Mouse (Mus musculus): Measurements from ENCODE around the gene Elovl6. TPM values are rescaled to one million over a fixed set of nuclear protein-coding genes. Genes with fewer than 3 reads are reported as not detected.

The Elovl6 gene
- polyA plus RNA-seq, 1 experiment from 2014 or later, result 37.6 TPM

- Histone ChIP-seq H3K9ac (replicated peaks; ENCODE audit: low read depth, low read length) (no peak overlapping the region), H3K27ac (ENCODE audit: low read length) (peak overlapping the region; percentile 90), H3K4me2 (replicated peaks; ENCODE audit: low read depth, low read length) (peak overlapping the region; percentile 77), H3K9me3 (ENCODE audit: control insufficient read depth, low read depth, low read length) (no peaks in the 10 kb centered on the region), H3K27me3 (ENCODE audit: control insufficient read depth, insufficient read depth, low read length) (no peaks in the 10 kb centered on the region), H3K36me3 (ENCODE audit: control insufficient read depth, insufficient read depth, low read length) (no peaks in the 10 kb centered on the region), H3K4me3 (ENCODE audit: low read depth, low read length) (peak overlapping the region; percentile 78), H3K4me1 (ENCODE audit: control insufficient read depth, insufficient read depth, low read length) (peaks cover 18% of the 10 kb centered on the region)
- no peak for ATAC-seq (ENCODE audit: insufficient number of reproducible peaks, insufficient read depth, low FRiP score, low read depth)
- WGBS, result 11% methylated on average over 6 of the region's 6 CpGs
These were observed 3.3 kb downstream of the Elovl6 start for GRCm38 (mm10) chr3:129535444-129535843.

GRCm38 (mm10) chr3:129536109-129536508, 4.0 kb downstream of the Elovl6 start:
- Histone ChIP-seq H3K36me3 (ENCODE audit: control insufficient read depth, insufficient read depth, low read length) (no peaks in the 10 kb centered on the region; the same call in 1 of the 2 replicates), H3K27me3 (ENCODE audit: control insufficient read depth, insufficient read depth, low read length) (no peaks in the 10 kb centered on the region), H3K27ac (ENCODE audit: low read length) (peak overlapping the region; percentile 90), H3K4me2 (replicated peaks; ENCODE audit: low read depth, low read length) (peak overlapping the region; percentile 77), H3K4me1 (ENCODE audit: control insufficient read depth, insufficient read depth, low read length) (peaks cover 18% of the 10 kb centered on the region), H3K9me3 (ENCODE audit: control insufficient read depth, low read depth, low read length) (no peaks in the 10 kb centered on the region), H3K4me3 (ENCODE audit: low read depth, low read length) (peak overlapping the region; percentile 78), H3K9ac (replicated peaks; ENCODE audit: low read depth, low read length) (peak overlapping the region; percentile 4; the same call in 1 of the 2 replicates)
- WGBS, result under 1% methylated on average over 11 of the region's 11 CpGs
- peak; percentile 93 for ATAC-seq (ENCODE audit: insufficient number of reproducible peaks, insufficient read depth, low FRiP score, low read depth)

GRCm38 (mm10) chr3:129537954-129538353, 5.8 kb downstream of the Elovl6 start:
- Histone ChIP-seq H3K9ac (replicated peaks; ENCODE audit: low read depth, low read length) (no peak overlapping the region), H3K4me2 (replicated peaks; ENCODE audit: low read depth, low read length) (no peak overlapping the region), H3K27me3 (ENCODE audit: control insufficient read depth, insufficient read depth, low read length) (no peaks in the 10 kb centered on the region), H3K36me3 (ENCODE audit: control insufficient read depth, insufficient read depth, low read length) (no peaks in the 10 kb centered on the region; the same call in 1 of the 2 replicates), H3K4me1 (ENCODE audit: control insufficient read depth, insufficient read depth, low read length) (peaks cover 18% of the 10 kb centered on the region), H3K4me3 (ENCODE audit: low read depth, low read length) (no peak overlapping the region), H3K27ac (ENCODE audit: low read length) (no peak overlapping the region), H3K9me3 (ENCODE audit: control insufficient read depth, low read depth, low read length) (no peaks in the 10 kb centered on the region)
- 81% methylated on average over 5 of the region's 5 CpGs for WGBS
- ATAC-seq (ENCODE audit: insufficient number of reproducible peaks, insufficient read depth, low FRiP score, low read depth), result no peak

- no peaks in the 10 kb centered on the region for H3K27me3 ChIP-seq (ENCODE audit: control insufficient read depth, insufficient read depth, low read length)
- no peak overlapping the region for H3K4me2 ChIP-seq (replicated peaks; ENCODE audit: low read depth, low read length)
- H3K36me3 ChIP-seq (ENCODE audit: control insufficient read depth, insufficient read depth, low read length), result no peaks in the 10 kb centered on the region; the same call in 1 of the 2 replicates
- 0 out of 2 replicates have a peak, but pooled peaks cover 4% of the 10 kb centered on the region for H3K9me3 ChIP-seq (ENCODE audit: control insufficient read depth, low read depth, low read length)
- ATAC-seq (ENCODE audit: insufficient number of reproducible peaks, insufficient read depth, low FRiP score, low read depth), result no peak
- 90% methylated on average over 2 of the region's 2 CpGs for WGBS
- H3K4me3 ChIP-seq (ENCODE audit: low read depth, low read length), result no peak overlapping the region
- H3K9ac ChIP-seq (replicated peaks; ENCODE audit: low read depth, low read length), result no peak overlapping the region
- no peak overlapping the region for H3K27ac ChIP-seq (ENCODE audit: low read length)
- peaks cover 8% of the 10 kb centered on the region; the same call in 1 of the 2 replicates for H3K4me1 ChIP-seq (ENCODE audit: control insufficient read depth, insufficient read depth, low read length)
These were observed 8.7 kb downstream of the Elovl6 start for GRCm38 (mm10) chr3:129540882-129541281.

GRCm38 (mm10) chr3:129541456-129541855, 9.3 kb downstream of the Elovl6 start:
- H3K4me1 ChIP-seq (ENCODE audit: control insufficient read depth, insufficient read depth, low read length), result peaks cover 7% of the 10 kb centered on the region; the same call in 1 of the 2 replicates
- no peak overlapping the region for H3K4me2 ChIP-seq (replicated peaks; ENCODE audit: low read depth, low read length)
- H3K9ac ChIP-seq (replicated peaks; ENCODE audit: low read depth, low read length), result no peak overlapping the region
- 0 out of 2 replicates have a peak, but pooled peaks cover 4% of the 10 kb centered on the region for H3K9me3 ChIP-seq (ENCODE audit: control insufficient read depth, low read depth, low read length)
- 91% methylated on average over 11 of the region's 11 CpGs for WGBS
- no peaks in the 10 kb centered on the region for H3K27me3 ChIP-seq (ENCODE audit: control insufficient read depth, insufficient read depth, low read length)
- H3K4me3 ChIP-seq (ENCODE audit: low read depth, low read length), result no peak overlapping the region
- H3K27ac ChIP-seq (ENCODE audit: low read length), result no peak overlapping the region
- H3K36me3 ChIP-seq (ENCODE audit: control insufficient read depth, insufficient read depth, low read length), result no peaks in the 10 kb centered on the region; the same call in 1 of the 2 replicates
- no peak for ATAC-seq (ENCODE audit: insufficient number of reproducible peaks, insufficient read depth, low FRiP score, low read depth)

- no peaks in the 10 kb centered on the region for H3K27me3 ChIP-seq (ENCODE audit: control insufficient read depth, insufficient read depth, low read length)
- no peaks in the 10 kb centered on the region for H3K4me1 ChIP-seq (ENCODE audit: control insufficient read depth, insufficient read depth, low read length)
- ATAC-seq (ENCODE audit: insufficient number of reproducible peaks, insufficient read depth, low FRiP score, low read depth), result no peak
- H3K36me3 ChIP-seq (ENCODE audit: control insufficient read depth, insufficient read depth, low read length), result no peaks in the 10 kb centered on the region; the same call in 1 of the 2 replicates
- no peak overlapping the region for H3K4me2 ChIP-seq (replicated peaks; ENCODE audit: low read depth, low read length)
- no peak overlapping the region for H3K27ac ChIP-seq (ENCODE audit: low read length)
- 91% methylated on average over 3 of the region's 3 CpGs for WGBS
- no peak overlapping the region for H3K9ac ChIP-seq (replicated peaks; ENCODE audit: low read depth, low read length)
- H3K4me3 ChIP-seq (ENCODE audit: low read depth, low read length), result no peak overlapping the region
- 0 out of 2 replicates have a peak, but pooled peaks cover 4% of the 10 kb centered on the region for H3K9me3 ChIP-seq (ENCODE audit: control insufficient read depth, low read depth, low read length)
These were observed 11.2 kb downstream of the Elovl6 start for GRCm38 (mm10) chr3:129543376-129543775.

GRCm38 (mm10) chr3:129544217-129544616, 12.1 kb downstream of the Elovl6 start:
- no peak for ATAC-seq (ENCODE audit: insufficient number of reproducible peaks, insufficient read depth, low FRiP score, low read depth)
- Histone ChIP-seq H3K27ac (ENCODE audit: low read length) (no peak overlapping the region), H3K36me3 (ENCODE audit: control insufficient read depth, insufficient read depth, low read length) (no peaks in the 10 kb centered on the region; the same call in 1 of the 2 replicates), H3K9ac (replicated peaks; ENCODE audit: low read depth, low read length) (no peak overlapping the region), H3K4me3 (ENCODE audit: low read depth, low read length) (no peak overlapping the region), H3K27me3 (ENCODE audit: control insufficient read depth, insufficient read depth, low read length) (no peaks in the 10 kb centered on the region), H3K4me2 (replicated peaks; ENCODE audit: low read depth, low read length) (no peak overlapping the region), H3K9me3 (ENCODE audit: control insufficient read depth, low read depth, low read length) (0 out of 2 replicates have a peak, but pooled peaks cover 4% of the 10 kb centered on the region), H3K4me1 (ENCODE audit: control insufficient read depth, insufficient read depth, low read length) (no peaks in the 10 kb centered on the region; the same call in 1 of the 2 replicates)
- WGBS, result 100% methylated on average over 1 of the region's 1 CpGs

GRCm38 (mm10) chr3:129545228-129545627, 13.1 kb downstream of the Elovl6 start:
- no peak for ATAC-seq (ENCODE audit: insufficient number of reproducible peaks, insufficient read depth, low FRiP score, low read depth)
- H3K4me2 ChIP-seq (replicated peaks; ENCODE audit: low read depth, low read length), result no peak overlapping the region
- H3K4me3 ChIP-seq (ENCODE audit: low read depth, low read length), result no peak overlapping the region
- H3K9me3 ChIP-seq (ENCODE audit: control insufficient read depth, low read depth, low read length), result 0 out of 2 replicates have a peak, but pooled peaks cover 4% of the 10 kb centered on the region
- no peaks in the 10 kb centered on the region; the same call in 1 of the 2 replicates for H3K36me3 ChIP-seq (ENCODE audit: control insufficient read depth, insufficient read depth, low read length)
- no peak overlapping the region for H3K27ac ChIP-seq (ENCODE audit: low read length)
- H3K27me3 ChIP-seq (ENCODE audit: control insufficient read depth, insufficient read depth, low read length), result no peaks in the 10 kb centered on the region
- no peak overlapping the region for H3K9ac ChIP-seq (replicated peaks; ENCODE audit: low read depth, low read length)
- peaks cover 7% of the 10 kb centered on the region; the same call in 1 of the 2 replicates for H3K4me1 ChIP-seq (ENCODE audit: control insufficient read depth, insufficient read depth, low read length)
- WGBS, result 74% methylated on average over 1 of the region's 1 CpGs

Measured in stomach, embryonic 14.5 days (tissue).